Mouse (Mus musculus): ENCODE results near the gene Crip1.

DNA sequence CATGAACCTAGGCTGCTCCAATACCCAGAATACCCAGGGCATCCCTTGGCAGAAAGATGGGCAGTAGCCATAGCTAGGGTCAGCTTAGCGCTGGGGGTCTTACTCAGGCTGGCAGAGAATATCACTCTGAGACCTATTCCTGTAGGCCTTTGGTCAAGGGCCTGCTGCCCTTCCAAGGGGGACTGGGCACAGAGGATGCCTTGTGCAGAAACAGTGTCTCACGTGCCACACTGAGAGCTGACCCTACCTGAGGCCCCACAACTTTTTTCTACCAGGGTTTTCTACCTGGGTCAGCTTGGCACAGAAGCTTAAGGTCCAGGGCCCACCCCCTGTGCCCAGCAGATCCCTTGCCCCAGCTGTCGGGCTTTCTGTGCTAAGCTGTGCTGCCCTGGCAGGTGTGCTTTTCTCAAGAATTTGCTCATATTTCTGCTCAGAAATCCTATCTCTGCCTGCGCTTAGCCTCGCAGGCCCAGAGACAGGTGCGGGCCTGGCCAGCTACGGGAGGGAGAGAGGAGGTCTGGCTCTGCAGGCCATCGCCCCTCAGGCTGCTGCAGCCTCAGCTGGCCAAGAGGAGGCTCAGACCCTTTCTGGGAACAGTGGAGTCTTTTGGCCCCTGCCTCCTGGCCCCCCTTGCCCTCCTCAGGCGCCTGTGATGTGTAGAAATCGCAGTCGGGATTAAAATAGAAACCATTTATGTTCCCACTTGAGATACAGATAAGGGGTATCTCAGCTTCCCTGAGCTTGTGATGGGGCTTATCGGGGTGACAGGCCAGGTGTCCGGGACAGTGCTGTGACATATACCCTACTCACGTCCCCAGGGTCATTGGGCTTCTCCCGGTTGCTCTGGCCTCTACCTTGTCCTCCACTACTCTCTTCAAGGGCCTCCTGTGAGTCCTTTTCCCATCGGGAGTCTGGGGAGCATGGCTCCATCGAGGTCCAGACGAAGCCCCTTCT lies 8.6 kb upstream of the Crip1 start:
- TF ChIP-seq GATA1 (IDR thresholded peaks at IDR 0.05; ENCODE audit: borderline replicate concordance, low read length) = no peak
- no peak for TF ChIP-seq FLI1 (IDR thresholded peaks at IDR 0.05; ENCODE audit: low read length)
